ENCODE assay signal across 8 mouse cellular contexts in the genomic region with DNA sequence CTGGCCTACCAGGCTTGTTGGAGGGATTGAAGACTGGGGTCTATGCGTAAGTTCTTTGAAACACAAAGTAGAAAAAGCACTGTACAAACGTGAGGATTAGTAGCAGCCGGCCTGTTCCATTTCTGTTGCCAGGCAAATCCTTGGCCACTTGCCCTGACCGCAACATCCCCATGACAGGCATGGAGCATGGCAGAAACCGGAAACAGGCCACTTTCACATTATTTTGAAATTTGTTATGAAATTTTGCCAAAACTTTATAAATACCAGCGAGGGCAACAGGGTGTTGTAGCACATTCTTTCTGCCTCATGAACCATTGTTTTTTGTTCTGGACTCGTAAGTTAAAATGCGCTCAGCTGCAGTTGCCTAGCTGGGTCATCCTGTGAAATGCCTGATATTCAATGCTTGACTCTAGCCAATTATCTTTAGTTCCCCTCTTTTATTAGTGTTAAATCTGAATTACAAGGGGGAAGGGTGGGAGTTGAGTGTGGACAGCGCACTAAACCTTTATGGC.
DNase-seq lines count a peak whose midpoint lies in the region; ATAC-seq and TF ChIP-seq lines count a peak whose summit lies in the region.

No protein-coding gene starts in this region.

- peak overlapping the region; percentile 19; the same call in 1 of the 2 replicates for H3K27ac ChIP-seq in left cerebral cortex, adult 2 months
- no peak overlapping the region for H3K27ac ChIP-seq in brown adipose tissue, adult 24 weeks (replicated peaks; ENCODE audit: low read depth, low read length)
- no peak overlapping the region for H3K27ac ChIP-seq in intestine, embryonic 15.5 days
- H3K27ac ChIP-seq in limb, embryonic 11.5 days (replicated peaks; ENCODE audit: low read depth, low read length) = no peak overlapping the region

- no peaks in the 10 kb centered on the region for H3K9me3 ChIP-seq in intestine, embryonic 15.5 days
- no peaks in the 10 kb centered on the region for H3K9me3 ChIP-seq in limb, embryonic 11.5 days (ENCODE audit: control insufficient read depth, low read length)

- H3K27me3 ChIP-seq in intestine, embryonic 15.5 days (replicated peaks) = no peaks in the 10 kb centered on the region
- 0 out of 2 replicates have a peak, but pooled peaks cover 2% of the 10 kb centered on the region for H3K27me3 ChIP-seq in limb, embryonic 11.5 days (ENCODE audit: control insufficient read depth, insufficient read depth, low read length)

- H3K4me1 ChIP-seq in brown adipose tissue, adult 24 weeks (ENCODE audit: control insufficient read depth, insufficient read depth, insufficient read length, low read length) = peaks cover 2% of the 10 kb centered on the region; the same call in 1 of the 2 replicates
- no peaks in the 10 kb centered on the region for H3K4me1 ChIP-seq in intestine, embryonic 15.5 days (replicated peaks)
- peaks cover 4% of the 10 kb centered on the region; the same call in 1 of the 2 replicates for H3K4me1 ChIP-seq in limb, embryonic 11.5 days (ENCODE audit: control insufficient read depth, insufficient read depth, low read length)

- no peaks in the 10 kb centered on the region for H3K36me3 ChIP-seq in intestine, embryonic 15.5 days
- no peaks in the 10 kb centered on the region for H3K36me3 ChIP-seq in limb, embryonic 11.5 days (ENCODE audit: control insufficient read depth, insufficient read depth, low read length)

- intact Hi-C loops in left cerebral cortex, adult 2 months (cut with DNase I) = no loop called here

- no peak for DNase-seq in left cerebral cortex, adult 2 months (ENCODE audit: extremely low spot score in 1 of 2, low spot score in 2 of 2)
- no peak for DNase-seq in left cerebral cortex, adult 9 months (ENCODE audit: low spot score in 2 of 2)
- DNase-seq in gastrocnemius, adult 8-10 months (ENCODE audit: low spot score in 2 of 2) = peak; percentile 13 to 29
- DNase-seq in limb, embryonic 11.5 days (ENCODE audit: low spot score) = peak; percentile 42
- peak; percentile 52 for DNase-seq in ovary, postnatal 10 days (ENCODE audit: low spot score)

- WGBS in intestine, embryonic 15.5 days = 53% methylated on average over 9 of the region's 9 CpGs
- 61% methylated on average over 9 of the region's 9 CpGs for WGBS in limb, embryonic 11.5 days

- H3K9ac ChIP-seq in intestine, embryonic 15.5 days = no peak overlapping the region
- no peak overlapping the region for H3K9ac ChIP-seq in limb, embryonic 11.5 days (ENCODE audit: low read length)

- peak overlapping the region; percentile 15; the same call in 1 of the 2 replicates for H3K4me2 ChIP-seq in intestine, embryonic 15.5 days (replicated peaks)
- no peak overlapping the region for H3K4me2 ChIP-seq in limb, embryonic 11.5 days (ENCODE audit: low read depth, severe bottlenecking)

- peak overlapping the region; percentile 19; the same call in 1 of the 2 replicates for H3K4me3 ChIP-seq in left cerebral cortex, adult 2 months
- 0 out of 2 replicates have a peak overlapping the region, but pooled peaks have one; percentile 35 for H3K4me3 ChIP-seq in brown adipose tissue, adult 24 weeks (ENCODE audit: insufficient read depth, low read depth, low read length)
- no peak overlapping the region for H3K4me3 ChIP-seq in intestine, embryonic 15.5 days (replicated peaks)
- no peak overlapping the region for H3K4me3 ChIP-seq in limb, embryonic 11.5 days (ENCODE audit: low read depth, low read length)

- no peak for TF ChIP-seq CTCF in left cerebral cortex, adult 2 months (IDR thresholded peaks at IDR 0.05)

- ATAC-seq in intestine, embryonic 15.5 days = no peak
- ATAC-seq in limb, embryonic 11.5 days (ENCODE audit: insufficient number of reproducible peaks, low FRiP score, low TSS enrichment, low read depth) = no peak
- no peak for ATAC-seq in frontal cortex, adult (ENCODE audit: low TSS enrichment)

Comparison
In these comparisons a context has a peak if more than half of its experiments do, and no peak if none do; other contexts are left out.
1. DNase-seq: peak in gastrocnemius, adult 8-10 months (2 of 2), limb, embryonic 11.5 days (single experiment) and ovary, postnatal 10 days (single experiment); none in left cerebral cortex, adult 2 months (0 of 2) and left cerebral cortex, adult 9 months (0 of 2).
2. H3K4me3 ChIP-seq: peak in left cerebral cortex, adult 2 months (single experiment) and brown adipose tissue, adult 24 weeks (single experiment); none in intestine, embryonic 15.5 days (single experiment) and limb, embryonic 11.5 days (single experiment).